Mouse (Mus musculus) retina, postnatal 7 days (tissue): Measurements from ENCODE around the gene Tmx1.

Source experiments
- DNase-seq: peaks from one replicate; pipeline ENCODE4 v3.0.0-alpha.2; 2012; ENCODE audit warnings: low read depth, low spot score

Tmx1 gene

GRCm38 (mm10) chr12:70486716-70487480 is 34.0 kb downstream of the Tmx1 start:
- no peak for DNase-seq

- no peak for DNase-seq
Observed at GRCm38 (mm10) chr12:70492441-70492840, 39.5 kb downstream of the Tmx1 start.

GRCm38 (mm10) chr12:70494494-70495281 is 41.8 kb downstream of the Tmx1 start:
- peak; percentile 47 for DNase-seq

DNA sequence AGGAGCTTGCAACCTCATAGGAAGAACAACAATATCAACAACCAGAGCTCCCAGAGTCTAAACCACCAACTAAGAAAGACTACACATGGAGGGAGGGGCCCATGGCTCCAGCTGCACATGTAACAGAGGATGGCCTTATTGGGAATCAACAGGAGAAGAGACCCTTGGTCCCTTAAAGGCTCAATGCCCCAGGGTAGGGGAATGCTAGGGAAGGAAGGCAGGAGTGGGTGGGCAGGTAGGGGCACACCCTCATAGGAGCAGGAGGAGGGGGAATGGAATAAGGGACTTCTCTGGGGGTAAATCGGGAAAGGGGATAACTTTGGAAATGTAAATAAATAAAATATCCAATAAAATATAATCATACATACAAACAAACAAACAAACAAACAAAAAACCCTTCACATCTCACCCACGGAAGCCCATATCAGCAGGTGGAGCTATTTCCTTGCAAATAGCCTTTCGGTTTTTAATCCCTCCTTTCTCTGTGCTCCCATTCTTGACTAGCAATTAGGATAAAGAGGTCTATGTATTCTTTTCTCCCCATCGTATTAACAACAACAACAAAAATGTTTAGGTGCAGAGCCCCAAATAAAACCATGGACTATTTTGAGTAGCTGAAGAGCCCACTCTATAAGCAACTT is 42.5 kb downstream of the Tmx1 start:
- DNase-seq, result peak; percentile 28

- DNase-seq, result no peak
Observed at GRCm38 (mm10) chr12:70498091-70498490, 45.2 kb downstream of the Tmx1 start.

- DNase-seq, result no peak
Observed at GRCm38 (mm10) chr12:70505971-70506370, 53.1 kb downstream of the Tmx1 start.

DNA sequence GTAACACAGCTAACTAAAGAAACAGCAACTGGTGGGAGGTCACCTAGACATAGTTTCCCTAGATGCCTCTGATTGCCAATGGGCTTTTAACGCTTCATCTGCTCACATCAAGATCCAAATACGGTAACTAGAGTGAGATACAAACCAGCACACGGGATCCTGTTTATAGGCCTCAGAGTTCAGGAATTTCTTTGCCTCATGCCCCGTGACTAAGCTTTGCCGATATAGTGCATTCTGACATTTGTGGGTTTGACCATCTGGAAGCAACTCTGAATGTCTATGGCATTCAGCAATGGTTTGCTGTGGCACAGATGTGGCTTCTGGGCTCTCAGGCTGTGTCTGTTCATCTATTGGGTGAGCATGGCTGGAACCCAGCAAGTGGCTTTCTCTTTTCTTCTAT is 59.1 kb downstream of the Tmx1 start:
- no peak for DNase-seq

DNA sequence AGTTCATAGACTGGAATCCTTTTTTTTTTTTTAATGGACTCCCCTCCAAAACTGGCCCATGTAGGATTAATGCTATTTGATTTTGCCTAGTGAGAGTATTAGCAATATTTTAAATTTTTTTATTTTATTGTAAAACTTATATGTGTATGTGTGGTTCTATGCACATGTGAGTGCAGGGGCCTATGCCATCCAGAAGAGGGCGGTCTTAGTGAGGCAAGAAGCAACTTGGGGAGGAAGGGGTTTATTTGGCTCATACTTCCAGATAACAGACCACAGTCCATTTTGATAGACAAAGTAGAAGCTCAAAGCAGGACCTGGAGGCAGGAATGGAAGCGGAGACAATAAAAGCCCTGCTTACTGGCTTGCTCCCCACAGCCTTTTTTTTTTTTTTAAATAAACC is 59.5 kb downstream of the Tmx1 start:
- DNase-seq, result no peak
